Mouse (Mus musculus): ENCODE data around the gene Apeh.

GRCm38 (mm10) chr9:108058291-108058690 lies 36.1 kb downstream of the Apeh start:
- TF ChIP-seq CTCF (IDR thresholded peaks at IDR 0.05; ENCODE audit: low read depth, low read length) (no peak), GATA1 (IDR thresholded peaks at IDR 0.05; ENCODE audit: borderline replicate concordance, low read length) (no peak)

Data from G1E (cell line).